Mouse (Mus musculus) small intestine, adult 2 months (tissue): ENCODE measurements around the gene Lrfn5.

Experiments
- CTCF ChIP-seq: fragments of 200-500 bp; IDR thresholded peaks from 2 replicates; pipeline ENCODE4 v1.5.1; 2012; ENCODE audit warnings: low read depth, mild to moderate bottlenecking, control low read depth, inconsistent platforms, low read length, moderate library complexity, mixed read lengths; ENCODE audit not compliant: insufficient replicate concordance, insufficient read length; ENCODE audit errors: extremely low read depth
- POLR2A ChIP-seq: fragments of 200-500 bp; IDR thresholded peaks from 2 replicates; pipeline ENCODE4 v1.6.1; 2012; ENCODE audit warnings: low read depth, mild to moderate bottlenecking, control low read depth, inconsistent platforms, low read length, moderate library complexity

DNA sequence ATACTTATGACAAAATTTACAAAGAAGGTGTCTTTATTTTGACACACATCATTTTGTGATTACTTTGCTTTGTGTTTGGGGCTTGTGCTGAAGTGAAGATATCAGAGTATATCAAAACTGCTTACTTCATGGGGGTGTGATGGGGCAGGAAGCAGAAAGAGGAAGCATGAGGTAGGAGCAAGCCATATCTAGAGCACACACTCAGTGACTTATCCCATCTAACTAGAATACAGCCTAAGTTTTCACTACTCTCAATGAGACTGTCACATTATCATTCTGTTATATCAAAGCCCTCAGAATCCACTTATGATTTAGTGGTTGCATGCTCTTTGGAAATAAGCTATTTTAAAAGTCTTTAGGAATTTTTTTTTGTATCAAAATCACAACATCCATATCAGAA, 77.4 kb downstream of the Lrfn5 start:
- TF ChIP-seq CTCF = no peak
- no peak for TF ChIP-seq POLR2A
